Mouse (Mus musculus) layer of hippocampus, adult 18-20 months (tissue): ENCODE results near the gene Prss16. TPM values are rescaled to one million over a fixed set of nuclear protein-coding genes. Genes with fewer than 3 reads are reported as not detected.

Source experiments
- DNase-seq, 2 experiments: peaks; one replicate each; pipeline ENCODE4 v3.0.0; 2022; ENCODE audit warnings: low spot score in 2 of 2
- total RNA-seq, 2 experiments: library from RNA; stranded (reverse); gene quantifications; 2 replicates each; pipeline ENCODE4 v1.2.3; 2021

Gene Prss16
- total RNA-seq, 2 experiments from 2014 or later: 0.58 to 1.3 TPM

- no peak for DNase-seq
These were observed 26.8 kb upstream of the Prss16 start for GRCm38 (mm10) chr13:22036149-22036956.

- peak; percentile 81 to 93 for DNase-seq
These were observed 26.0 kb upstream of the Prss16 start, which contains the start of the genes Hist1h2ah and Hist1h2bk for GRCm38 (mm10) chr13:22035267-22036148. Gene Hist1h2ah, minus strand, starts transcription at chr13:22035568. Gene Hist1h2bk, plus strand, starts transcription at chr13:22035870.

GRCm38 (mm10) chr13:22034443-22035266, 25.1 kb upstream of the Prss16 start:
- no peak for DNase-seq

- no peak for DNase-seq
These were observed 24.4 kb upstream of the Prss16 start for GRCm38 (mm10) chr13:22033741-22034442.

- DNase-seq: no peak
These were observed 21.0 kb upstream of the Prss16 start for GRCm38 (mm10) chr13:22030493-22030892.

GRCm38 (mm10) chr13:22029928-22030327, 20.4 kb upstream of the Prss16 start:
- DNase-seq: peak in 1 of 2 experiments; percentile 52

GRCm38 (mm10) chr13:22028673-22029460, 19.3 kb upstream of the Prss16 start:
- peak; percentile 85 to 95 for DNase-seq

GRCm38 (mm10) chr13:22026058-22027031, 16.8 kb upstream of the Prss16 start:
- DNase-seq: peak; percentile 73 to 93

- peak; percentile 37 to 75 for DNase-seq
These were observed 12.7 kb upstream of the Prss16 start for GRCm38 (mm10) chr13:22022241-22022640.

- DNase-seq: no peak
These were observed 12.0 kb upstream of the Prss16 start for GRCm38 (mm10) chr13:22021581-22021980.

- peak in 1 of 2 experiments; percentile 68 for DNase-seq
These were observed 11.4 kb upstream of the Prss16 start for GRCm38 (mm10) chr13:22020901-22021339.

GRCm38 (mm10) chr13:22019934-22020835, 10.6 kb upstream of the Prss16 start:
- no peak for DNase-seq

GRCm38 (mm10) chr13:22015479-22016450, 6.2 kb upstream of the Prss16 start:
- peak; percentile 50 to 63 for DNase-seq

GRCm38 (mm10) chr13:22014411-22014845, 4.9 kb upstream of the Prss16 start:
- DNase-seq: no peak

GRCm38 (mm10) chr13:22013716-22014115, 4.2 kb upstream of the Prss16 start:
- no peak for DNase-seq

- no peak for DNase-seq
These were observed 835 bp downstream of the Prss16 start for GRCm38 (mm10) chr13:22008707-22009106.
